ENCODE assay signal across 22 mouse cellular contexts in the genomic region with DNA sequence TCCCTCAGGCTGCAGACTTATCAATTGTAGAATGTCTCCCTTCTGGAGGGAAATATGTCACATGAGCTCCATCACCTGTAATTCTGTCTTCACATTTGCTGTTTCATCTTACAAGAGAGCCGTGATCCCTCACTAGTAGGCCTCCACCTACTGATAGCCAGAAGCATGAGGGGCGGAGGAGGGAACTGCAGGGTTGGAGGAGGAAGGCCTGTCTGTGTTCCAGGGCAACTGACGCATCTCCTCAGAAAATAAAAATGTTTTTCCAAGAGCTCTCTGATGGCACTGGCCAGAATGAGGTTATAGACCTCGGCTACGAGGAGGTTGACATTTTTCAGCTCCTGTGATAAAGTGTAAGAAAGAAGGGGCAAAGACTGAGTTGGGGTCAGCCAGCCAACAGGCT.
DNase-seq lines count a peak whose midpoint lies in the region; TF ChIP-seq lines count a peak whose summit lies in the region.
"Had no signal": no experiment of that assay in that cellular context is flagged by ENCODE, and none has a peak within 500 bp of the region (broad histone marks: within the 10 kb centered on the region; RNA-seq: fewer than 3 reads in every experiment).

No protein-coding gene starts in this region.

- no peak for TF ChIP-seq POLR2A in ES-Bruce4 (IDR thresholded peaks at IDR 0.05; ENCODE audit: insufficient read depth, low read length)

- no peak for TF ChIP-seq EP300 in ES-Bruce4 (IDR thresholded peaks at IDR 0.05; ENCODE audit: insufficient read depth, low read depth, low read length)

- no peak for TF ChIP-seq CTCF in left cerebral cortex, adult 2 months (IDR thresholded peaks at IDR 0.05)
- no peak for TF ChIP-seq CTCF in ES-Bruce4 (IDR thresholded peaks at IDR 0.05; ENCODE audit: low read depth, low read length)

- H3K4me1 ChIP-seq in ES-Bruce4 (ENCODE audit: control insufficient read depth, insufficient read depth, low read length), result no peaks in the 10 kb centered on the region

- H3K27ac ChIP-seq in left cerebral cortex, adult 2 months, result peak overlapping the region; percentile 44; the same call in 1 of the 2 replicates
- H3K27ac ChIP-seq in ES-Bruce4 (ENCODE audit: insufficient read depth, low read length), result peak overlapping the region; percentile 1; the same call in 1 of the 2 replicates

- H3K9me3 ChIP-seq in ES-Bruce4 (replicated peaks; ENCODE audit: control insufficient read depth, insufficient read depth, low read length, poor library complexity, severe bottlenecking), result no peaks in the 10 kb centered on the region
- H3K9me3 ChIP-seq: G1E had no signal

- intact Hi-C loops in heart, postnatal 14 days (cut with DNase I), result no loop called here
- intact Hi-C loops in left cerebral cortex, adult 2 months (cut with DNase I), result no loop called here
- intact Hi-C loops in left cerebral cortex, postnatal 25 days (cut with DNase I), result no loop called here

- H3K27me3 ChIP-seq in ES-Bruce4 (ENCODE audit: control insufficient read depth, insufficient read depth, low read length, poor library complexity, severe bottlenecking), result no peaks in the 10 kb centered on the region
- H3K27me3 ChIP-seq: CH12.LX, Patski had no signal

- DNase-seq in heart, adult 11 months, result peak; percentile 91
- no peak for DNase-seq in heart, postnatal 14 days
- no peak for DNase-seq in left cerebral cortex, adult 2 months (ENCODE audit: extremely low spot score in 1 of 2, low spot score in 2 of 2)
- no peak for DNase-seq in left cerebral cortex, postnatal 25 days (ENCODE audit: low spot score in 2 of 2)
- DNase-seq in R1 (ENCODE audit: low read depth, low spot score), result peak; percentile 62
- DNase-seq in cerebellum, adult 11 months, result no peak
- DNase-seq in spleen, adult 12 weeks (ENCODE audit: low spot score), result no peak
- DNase-seq: adrenal gland, adult 2 months; adrenal gland, adult 8-10 months; adrenal gland, postnatal 10 days; adrenal gland, postnatal 14 days; adrenal gland, postnatal 25 days; adrenal gland, postnatal 36 days; B cell, adult 2 months; cerebellum, adult 11-12 months; cerebellum, adult 18-20 months; cerebellum, adult 2 months; cerebellum, adult 8-10 months had no signal

- no peak overlapping the region for H3K9ac ChIP-seq in ES-Bruce4 (ENCODE audit: low read depth, poor library complexity, severe bottlenecking)

- no peak overlapping the region for H3K4me3 ChIP-seq in left cerebral cortex, adult 2 months
- no peak overlapping the region for H3K4me3 ChIP-seq in ES-Bruce4 (ENCODE audit: low read depth, low read length)

- H3K36me3 ChIP-seq in ES-Bruce4 (ENCODE audit: control insufficient read depth, insufficient read depth, low read length, poor library complexity, severe bottlenecking), result peaks cover 21% of the 10 kb centered on the region
- H3K36me3 ChIP-seq: G1E had no signal

Comparison
In these comparisons a context has a peak if more than half of its experiments do, and no peak if none do; other contexts are left out.
1. DNase-seq: peak in heart, adult 11 months (single experiment) and R1 (single experiment); none in heart, postnatal 14 days (0 of 2), left cerebral cortex, adult 2 months (0 of 2), left cerebral cortex, postnatal 25 days (0 of 2), cerebellum, adult 11 months (single experiment) and spleen, adult 12 weeks (single experiment).